Mouse (Mus musculus) left cerebral cortex, adult 11 months (tissue): ENCODE results near the gene Ephb3.
A peak's percentile ranks its signal among the peaks of the same experiment; 100 is the strongest.
"Not testable (repeated sequence)": the region's sequence is repeated elsewhere in the genome, so short reads cannot be mapped to it uniquely, and the experiment has no call there.

Experiments used
- DNase-seq: peaks from one replicate; pipeline ENCODE4 v3.0.0; 2022; ENCODE audit warnings: low spot score

The Ephb3 gene

DNA sequence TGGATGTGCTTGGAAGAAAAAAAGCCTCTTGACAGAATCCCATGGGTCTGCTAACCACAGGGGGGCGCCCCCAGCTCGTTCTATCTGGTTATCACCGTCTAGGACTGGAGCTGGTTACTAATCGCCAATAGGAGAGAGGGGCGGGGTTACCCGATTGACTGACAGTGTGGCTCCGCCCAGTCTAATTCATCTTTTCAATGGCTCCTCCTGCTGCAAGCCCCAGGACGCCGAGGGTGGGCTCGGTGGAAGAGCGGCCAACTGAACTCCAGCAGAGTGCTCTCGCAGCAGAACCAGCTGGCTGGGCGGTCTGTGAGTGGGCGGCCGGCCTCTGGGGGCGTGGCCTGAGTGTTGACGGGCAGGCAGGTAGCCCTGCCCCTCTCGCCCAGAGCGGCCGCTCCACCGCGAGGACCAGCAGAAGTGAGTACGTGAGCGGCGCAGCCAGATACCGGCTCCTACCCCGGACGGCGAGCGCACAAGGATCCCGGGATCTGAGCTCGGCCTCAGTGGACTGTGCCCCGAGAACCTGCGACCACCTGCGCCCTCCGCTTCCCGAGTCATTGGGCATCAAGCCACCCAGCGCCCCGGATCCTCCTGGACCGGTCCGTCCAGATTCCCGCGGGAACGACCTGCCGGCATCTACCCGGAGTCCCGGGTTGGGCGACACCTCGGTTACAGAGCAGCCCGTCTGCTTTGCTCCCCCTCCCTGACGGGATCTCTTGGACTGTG lies at the start of gene Ephb3:
Gene Ephb3, plus strand, starts transcription at position 389 of the 726 bp plus-strand sequence.
- peak; percentile 99 for DNase-seq

DNA sequence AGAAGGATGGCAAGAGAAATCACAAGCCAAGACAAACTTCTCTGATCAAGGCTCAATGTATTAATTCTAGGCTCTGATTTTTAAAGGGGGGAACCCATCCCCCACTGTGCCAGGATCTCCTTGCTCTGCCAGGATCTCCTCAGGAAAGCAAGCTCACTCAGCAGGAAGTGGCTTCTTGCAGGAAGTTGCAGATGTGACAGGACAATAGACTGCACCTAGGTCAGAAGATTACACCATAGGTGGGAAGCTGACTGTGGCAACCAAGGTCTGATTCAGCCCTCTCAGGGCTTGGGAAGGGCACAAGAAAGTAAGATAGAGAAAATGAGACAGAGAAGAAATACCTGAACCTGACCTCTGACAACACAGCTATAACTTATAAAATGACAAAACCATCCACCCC lies 48.3 kb upstream of the Ephb3 start:
- DNase-seq, result not testable (repeated sequence)

- DNase-seq, result not testable (repeated sequence)
These were observed 45.3 kb upstream of the Ephb3 start for GRCm38 (mm10) chr16:21159226-21159625.

- DNase-seq, result not testable (repeated sequence)
These were observed 41.1 kb upstream of the Ephb3 start for GRCm38 (mm10) chr16:21163423-21163822.

- not testable (repeated sequence) for DNase-seq
These were observed 39.0 kb upstream of the Ephb3 start for GRCm38 (mm10) chr16:21165343-21166220.

- no peak for DNase-seq
These were observed 35.8 kb upstream of the Ephb3 start for GRCm38 (mm10) chr16:21168730-21169129.

- DNase-seq, result no peak
These were observed 29.3 kb upstream of the Ephb3 start for GRCm38 (mm10) chr16:21175236-21175635.

- peak; percentile 56 for DNase-seq
These were observed 22.4 kb upstream of the Ephb3 start for GRCm38 (mm10) chr16:21182108-21182507.

GRCm38 (mm10) chr16:21184697-21185096 lies 19.9 kb upstream of the Ephb3 start:
- no peak for DNase-seq

GRCm38 (mm10) chr16:21187568-21187967 lies 17.0 kb upstream of the Ephb3 start:
- DNase-seq, result no peak

GRCm38 (mm10) chr16:21188345-21188744 lies 16.2 kb upstream of the Ephb3 start:
- DNase-seq, result no peak

DNA sequence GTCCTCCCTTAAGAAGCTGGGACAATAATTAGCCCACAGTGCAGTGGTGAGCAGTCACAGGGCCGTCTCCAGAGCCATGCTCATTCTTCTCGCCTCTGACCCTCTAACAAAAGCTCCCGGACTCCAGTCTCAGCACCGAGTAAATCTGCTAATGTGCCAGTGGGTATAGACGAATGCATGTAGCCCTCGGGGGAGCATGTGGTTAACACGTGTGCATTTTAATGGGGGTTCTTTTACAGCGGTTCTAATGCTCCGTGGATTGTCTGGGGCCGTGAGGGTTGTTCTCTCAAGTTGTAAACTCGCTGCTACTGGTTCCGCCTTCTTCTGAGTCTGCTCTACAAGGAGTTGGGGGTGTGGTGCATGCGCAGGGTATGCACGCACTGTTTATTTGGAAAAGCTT lies 13.0 kb upstream of the Ephb3 start:
- DNase-seq, result no peak

DNA sequence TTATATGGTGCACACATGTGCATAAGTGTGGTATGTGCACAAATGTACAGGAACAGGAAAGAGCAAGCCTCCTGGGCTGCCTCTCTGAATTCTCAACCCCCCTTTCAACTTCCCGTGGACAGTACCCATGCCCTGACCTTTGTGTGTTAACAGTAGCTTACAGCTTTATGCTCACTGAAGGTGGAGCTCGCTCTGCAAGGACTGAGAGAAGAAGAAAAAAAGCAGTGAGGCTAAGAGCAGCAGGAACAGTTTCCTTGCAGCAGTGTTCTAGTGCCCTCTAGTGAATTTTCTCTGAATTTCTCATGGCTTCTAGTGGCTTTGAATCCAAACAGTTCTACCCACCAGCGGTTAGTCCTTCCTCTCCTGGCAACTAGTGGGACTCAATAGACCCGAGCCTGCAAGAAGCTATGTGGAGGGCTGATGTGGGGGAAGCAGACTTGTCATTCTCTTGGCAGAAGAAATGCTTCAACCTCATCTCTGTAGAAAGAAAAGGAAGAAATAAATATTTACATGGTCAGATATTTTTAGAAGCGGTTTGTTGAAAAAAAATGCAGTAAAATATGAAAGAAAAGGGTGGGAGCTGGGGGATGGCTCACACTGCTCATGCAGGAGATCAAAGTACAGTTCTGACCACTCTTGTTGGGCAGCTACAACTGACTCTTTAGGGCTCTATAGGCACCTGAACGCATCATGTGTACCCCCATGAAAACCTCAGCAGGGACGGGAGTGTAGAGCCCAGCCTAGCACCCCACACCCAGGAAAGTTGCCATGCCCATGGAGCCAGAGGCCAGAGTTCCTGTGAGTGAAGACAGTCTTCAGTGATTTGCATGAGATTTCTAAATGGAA lies 11.8 kb upstream of the Ephb3 start:
- peak; percentile 78 for DNase-seq

DNA sequence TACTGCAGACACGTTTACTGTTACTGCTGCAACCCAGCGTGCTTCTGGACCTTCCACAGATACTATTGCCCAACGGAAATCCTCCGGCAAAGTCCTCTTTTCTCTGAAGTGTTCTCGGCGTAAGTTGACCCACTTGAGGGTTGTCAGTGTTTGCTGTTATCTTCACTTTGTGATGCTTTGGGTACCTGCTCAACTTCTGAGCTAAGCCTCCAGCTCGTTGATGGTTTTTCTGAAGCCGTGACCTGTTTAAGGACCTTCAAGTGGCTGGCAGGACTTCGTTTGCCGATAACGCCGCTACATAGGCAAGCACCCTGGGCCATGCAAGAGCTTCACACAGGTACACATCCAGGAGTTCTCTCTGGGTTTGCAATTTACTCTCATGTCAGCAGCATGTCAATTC lies 10.4 kb upstream of the Ephb3 start:
- DNase-seq, result no peak

DNA sequence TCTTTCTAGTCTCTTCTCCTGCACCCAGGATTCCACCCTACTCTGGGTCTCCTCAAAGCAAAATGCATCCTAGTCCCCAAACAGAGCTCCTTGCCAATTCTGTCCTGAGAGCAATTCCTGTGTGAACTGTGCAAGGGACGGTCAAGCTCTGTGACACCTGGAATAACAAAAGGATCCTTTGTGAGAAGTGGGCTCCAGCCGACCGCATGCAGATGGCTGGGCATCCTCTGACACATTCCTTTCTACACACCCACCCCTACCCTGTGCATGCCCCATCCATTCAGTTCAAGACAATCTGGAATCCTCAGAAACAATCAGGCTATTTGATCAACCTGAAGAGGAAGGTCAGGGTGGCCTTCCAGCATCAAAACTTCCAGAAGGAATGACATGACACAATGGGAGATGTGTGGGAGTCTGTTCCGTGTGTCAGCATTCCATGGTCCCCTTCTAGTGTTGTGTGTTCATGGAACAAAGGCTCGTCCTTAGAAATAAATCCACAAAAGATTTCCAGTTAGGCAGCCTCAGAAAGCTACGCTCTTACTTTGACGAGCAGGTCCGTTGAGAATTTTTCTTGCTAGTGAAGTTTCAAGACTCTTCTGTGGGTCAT lies 9.2 kb upstream of the Ephb3 start:
- DNase-seq, result no peak

GRCm38 (mm10) chr16:21196576-21196975 lies 8.0 kb upstream of the Ephb3 start:
- no peak for DNase-seq

GRCm38 (mm10) chr16:21197542-21197941 lies 7.0 kb upstream of the Ephb3 start:
- DNase-seq, result no peak

- no peak for DNase-seq
These were observed 6.5 kb upstream of the Ephb3 start for GRCm38 (mm10) chr16:21198006-21198405.

- no peak for DNase-seq
These were observed 6.0 kb upstream of the Ephb3 start for GRCm38 (mm10) chr16:21198529-21198928.

DNA sequence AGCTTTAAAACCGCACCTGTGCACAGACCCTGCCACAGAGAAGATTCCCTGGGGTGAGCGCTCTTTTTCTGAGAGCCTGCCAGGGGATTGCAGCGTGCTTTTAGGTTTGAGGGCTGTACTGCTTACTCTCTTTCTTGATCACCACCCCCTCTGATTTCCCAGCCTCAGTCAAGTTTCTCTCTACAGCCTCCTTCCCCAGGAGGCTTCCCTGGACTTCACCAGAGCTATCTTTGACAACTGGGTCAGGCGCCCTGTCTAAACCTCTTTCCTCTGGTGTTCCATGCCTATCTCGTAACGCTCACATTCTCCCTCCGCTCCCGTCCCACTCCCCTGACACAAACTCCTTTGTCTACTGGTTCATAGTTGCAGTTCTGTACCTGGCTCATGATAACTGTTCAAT lies 5.1 kb upstream of the Ephb3 start:
- no peak for DNase-seq

- DNase-seq, result no peak
These were observed 1.8 kb upstream of the Ephb3 start for GRCm38 (mm10) chr16:21202731-21203130.
